ENCODE assay signal across 8 mouse cellular contexts in the genomic region with DNA sequence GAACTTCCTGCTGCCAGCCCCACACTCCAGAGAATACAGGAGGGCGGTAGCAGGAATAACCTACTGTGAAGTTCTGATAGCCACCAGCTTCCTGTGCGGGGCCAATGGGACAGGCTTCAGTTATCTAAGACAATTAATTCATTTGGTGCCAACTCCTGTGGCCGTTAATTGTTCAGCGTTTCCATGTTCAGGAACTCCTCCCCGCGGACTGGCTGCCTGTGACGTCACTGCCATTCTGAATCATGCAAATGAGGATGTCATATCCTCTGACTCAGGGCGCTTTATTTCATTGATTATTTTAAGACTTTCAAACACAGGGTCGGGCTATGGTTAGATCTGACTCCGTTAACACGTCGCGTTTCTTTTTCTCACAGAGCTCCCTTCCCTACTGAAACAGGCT.
DNase-seq lines count a peak whose midpoint lies in the region; ATAC-seq and TF ChIP-seq lines count a peak whose summit lies in the region.

No protein-coding gene starts in this region.

- H3K4me1 ChIP-seq in cortical plate, adult 2 months (ENCODE audit: control insufficient read depth, insufficient read depth, low read length): no peaks in the 10 kb centered on the region; the same call in 1 of the 2 replicates
- H3K4me1 ChIP-seq in heart, postnatal 0 days (ENCODE audit: control insufficient read depth, insufficient read depth): 0 out of 2 replicates have a peak, but pooled peaks cover 3% of the 10 kb centered on the region
- H3K4me1 ChIP-seq in midbrain, embryonic 12.5 days: no peaks in the 10 kb centered on the region

- peak; percentile 54; the same call in 1 of the 2 replicates for TF ChIP-seq EP300 in heart, postnatal 0 days (IDR thresholded peaks at IDR 0.05; ENCODE audit: low read depth)

- peak overlapping the region; percentile 35 for H3K27ac ChIP-seq in cortical plate, adult 2 months (ENCODE audit: insufficient read depth, low read length)
- peak overlapping the region; percentile 83 for H3K27ac ChIP-seq in heart, postnatal 0 days (ENCODE audit: low read depth)
- no peak overlapping the region for H3K27ac ChIP-seq in midbrain, embryonic 12.5 days (replicated peaks)

- no peak overlapping the region for H3K9ac ChIP-seq in heart, postnatal 0 days (replicated peaks; ENCODE audit: low read depth, low read length)
- no peak overlapping the region for H3K9ac ChIP-seq in midbrain, embryonic 12.5 days (replicated peaks)

- TF ChIP-seq POLR2A in cortical plate, adult 2 months (IDR thresholded peaks at IDR 0.05; ENCODE audit: extremely low read depth, insufficient read depth, low read length): no peak

- peak; percentile 82 for ATAC-seq in heart, postnatal 0 days (ENCODE audit: insufficient read depth, low read depth)
- ATAC-seq in midbrain, embryonic 12.5 days (ENCODE audit: low FRiP score, low read depth): peak; percentile 36; the same call in 1 of the 2 replicates

- 54% methylated on average over 13 of the region's 13 CpGs for WGBS in heart, postnatal 0 days
- 80% methylated on average over 13 of the region's 13 CpGs for WGBS in midbrain, embryonic 12.5 days

- peak overlapping the region; percentile 65 for H3K4me3 ChIP-seq in cortical plate, adult 2 months (ENCODE audit: insufficient read depth, low read length)
- peak overlapping the region; percentile 22 for H3K4me3 ChIP-seq in heart, postnatal 0 days (ENCODE audit: low read depth, low read length)
- H3K4me3 ChIP-seq in midbrain, embryonic 12.5 days: no peak overlapping the region

- H3K9me3 ChIP-seq in heart, postnatal 0 days (replicated peaks; ENCODE audit: control insufficient read depth, low read length): no peaks in the 10 kb centered on the region
- H3K9me3 ChIP-seq in midbrain, embryonic 12.5 days: no peaks in the 10 kb centered on the region

- peak; percentile 14 for DNase-seq in layer of hippocampus, adult 11-12 months (ENCODE audit: low spot score)
- DNase-seq in layer of hippocampus, adult 9-10 months (ENCODE audit: low spot score): no peak
- peak; percentile 56 for DNase-seq in heart, postnatal 0 days (ENCODE audit: low spot score)
- peak; percentile 17 to 18 for DNase-seq in layer of hippocampus, adult 8-10 months (ENCODE audit: low spot score in 2 of 2)
- no peak for DNase-seq in urinary bladder, adult 18-20 months (ENCODE audit: low spot score in 2 of 2)
- no peak for DNase-seq in spleen, adult 12 weeks (ENCODE audit: low spot score)

- H3K27me3 ChIP-seq in heart, postnatal 0 days (ENCODE audit: control insufficient read depth, insufficient read depth, low read length): no peaks in the 10 kb centered on the region
- H3K27me3 ChIP-seq in midbrain, embryonic 12.5 days: no peaks in the 10 kb centered on the region

- no peaks in the 10 kb centered on the region for H3K36me3 ChIP-seq in heart, postnatal 0 days (replicated peaks; ENCODE audit: control insufficient read depth, insufficient read depth, low read length)
- H3K36me3 ChIP-seq in midbrain, embryonic 12.5 days: no peaks in the 10 kb centered on the region

- peak overlapping the region; percentile 44; the same call in 1 of the 2 replicates for H3K4me2 ChIP-seq in heart, postnatal 0 days (ENCODE audit: low read depth, low read length)
- H3K4me2 ChIP-seq in midbrain, embryonic 12.5 days (replicated peaks): no peak overlapping the region

- no peak for TF ChIP-seq CTCF in cortical plate, adult 2 months (IDR thresholded peaks at IDR 0.05; ENCODE audit: extremely low read depth, insufficient read depth, low read length)
- no peak for TF ChIP-seq CTCF in heart, postnatal 0 days (IDR thresholded peaks at IDR 0.05; ENCODE audit: low read depth)

Comparison
In these comparisons a context has a peak if more than half of its experiments do, and no peak if none do; other contexts are left out.
1. DNase-seq: peak in layer of hippocampus, adult 11-12 months (single experiment), heart, postnatal 0 days (single experiment) and layer of hippocampus, adult 8-10 months (2 of 2); none in layer of hippocampus, adult 9-10 months (single experiment), urinary bladder, adult 18-20 months (0 of 2) and spleen, adult 12 weeks (single experiment).